Mouse (Mus musculus) ES-E14 (cell line): Measurements from ENCODE around the gene Asb16. TPM values are rescaled to one million over a fixed set of nuclear protein-coding genes. Genes with fewer than 3 reads are reported as not detected.

Experiments used
- DNase-seq: peaks from one replicate; pipeline ENCODE4 v3.0.0-alpha.2; 2013; ENCODE audit warnings: low read depth, low spot score
- H3K27ac ChIP-seq: 2 replicates; pipeline ENCODE4 v1.5.1; 2012; ENCODE audit warnings: low read depth, mild to moderate bottlenecking, low read length, moderate library complexity, mixed read lengths; ENCODE audit not compliant: poor library complexity, insufficient read depth, severe bottlenecking
- H3K36me3 ChIP-seq: 2 replicates; pipeline ENCODE4 v1.6.1; 2012; ENCODE audit warnings: mild to moderate bottlenecking, low read length, moderate library complexity, mixed read lengths; ENCODE audit not compliant: control insufficient read depth, poor library complexity, insufficient read depth, severe bottlenecking
- H3K4me1 ChIP-seq, 2 experiments: fragments of 150-350 bp in 1 of 2; sonication (generic) in 1 of 2; 2 replicates each; pipeline ENCODE4 v1.6.1; 2012; ENCODE audit warnings: low read length in 2 of 2, mild to moderate bottlenecking in 1 of 2, mixed read lengths in 1 of 2; ENCODE audit not compliant: control insufficient read depth in 2 of 2, insufficient read depth in 2 of 2, poor library complexity in 1 of 2
- H3K4me3 ChIP-seq, 2 experiments: fragments of 150-350 bp in 1 of 2; sonication (generic) in 1 of 2; 2 replicates each; pipeline ENCODE4 v1.5.1; 2012; ENCODE audit warnings: low read length in 2 of 2, low read depth in 1 of 2, mild to moderate bottlenecking in 1 of 2, mixed read lengths in 1 of 2; ENCODE audit not compliant: insufficient read depth in 1 of 2, poor library complexity in 1 of 2, severe bottlenecking in 1 of 2
- H3K9ac ChIP-seq: 2 replicates; pipeline ENCODE4 v1.6.1; 2012; ENCODE audit warnings: low read depth, mild to moderate bottlenecking, low read length, mixed read lengths; ENCODE audit not compliant: poor library complexity, insufficient read depth, severe bottlenecking
- H3K9me3 ChIP-seq: fragments of 150-350 bp; sonication (generic); 2 replicates; pipeline ENCODE4 v1.6.1; 2012; ENCODE audit warnings: low read depth, mild to moderate bottlenecking, low read length; ENCODE audit not compliant: control insufficient read depth, insufficient read depth
- CHD2 ChIP-seq: IDR thresholded peaks from 2 replicates; pipeline ENCODE4 v1.6.1; 2014; ENCODE audit warnings: mild to moderate bottlenecking, low read depth, low read length, inconsistent platforms
- HCFC1 ChIP-seq: IDR thresholded peaks from 2 replicates; pipeline ENCODE4 v1.6.1; 2012; ENCODE audit warnings: low read length, inconsistent platforms, borderline replicate concordance; ENCODE audit not compliant: insufficient read depth
- MAFK ChIP-seq: IDR thresholded peaks from 2 replicates; pipeline ENCODE4 v1.6.1; 2014; ENCODE audit warnings: mild to moderate bottlenecking, low read depth, low read length, inconsistent platforms; ENCODE audit not compliant: insufficient read depth
- ZC3H11A ChIP-seq: IDR thresholded peaks from 2 replicates; pipeline ENCODE4 v1.6.1; 2012; ENCODE audit warnings: low read depth, mild to moderate bottlenecking, inconsistent platforms, low read length, borderline replicate concordance
- ZNF384 ChIP-seq: IDR thresholded peaks from 2 replicates; pipeline ENCODE4 v1.6.1; 2012; ENCODE audit warnings: low read depth, low read length, inconsistent platforms
- in situ Hi-C, 2 experiments: fragments of 600-800 bp; cut with MboI; formaldehyde crosslinking; loops; one replicate each; pipeline ENCODE4 v1.15.1; 2025; ENCODE audit warnings: low sequenced_read_pairs in 2 of 2, inconsistent platforms in 1 of 2; ENCODE audit not compliant: unreplicated experiment in 2 of 2
- total RNA-seq: library from RNA; depleted of rRNA; stranded (reverse); fragments of 300-350 nt; gene quantifications from 2 replicates; pipeline ENCODE4 v1.2.3, GENCODE M21; 2012

Asb16 gene
- total RNA-seq, 1 experiment, result 0.98 TPM

DNA sequence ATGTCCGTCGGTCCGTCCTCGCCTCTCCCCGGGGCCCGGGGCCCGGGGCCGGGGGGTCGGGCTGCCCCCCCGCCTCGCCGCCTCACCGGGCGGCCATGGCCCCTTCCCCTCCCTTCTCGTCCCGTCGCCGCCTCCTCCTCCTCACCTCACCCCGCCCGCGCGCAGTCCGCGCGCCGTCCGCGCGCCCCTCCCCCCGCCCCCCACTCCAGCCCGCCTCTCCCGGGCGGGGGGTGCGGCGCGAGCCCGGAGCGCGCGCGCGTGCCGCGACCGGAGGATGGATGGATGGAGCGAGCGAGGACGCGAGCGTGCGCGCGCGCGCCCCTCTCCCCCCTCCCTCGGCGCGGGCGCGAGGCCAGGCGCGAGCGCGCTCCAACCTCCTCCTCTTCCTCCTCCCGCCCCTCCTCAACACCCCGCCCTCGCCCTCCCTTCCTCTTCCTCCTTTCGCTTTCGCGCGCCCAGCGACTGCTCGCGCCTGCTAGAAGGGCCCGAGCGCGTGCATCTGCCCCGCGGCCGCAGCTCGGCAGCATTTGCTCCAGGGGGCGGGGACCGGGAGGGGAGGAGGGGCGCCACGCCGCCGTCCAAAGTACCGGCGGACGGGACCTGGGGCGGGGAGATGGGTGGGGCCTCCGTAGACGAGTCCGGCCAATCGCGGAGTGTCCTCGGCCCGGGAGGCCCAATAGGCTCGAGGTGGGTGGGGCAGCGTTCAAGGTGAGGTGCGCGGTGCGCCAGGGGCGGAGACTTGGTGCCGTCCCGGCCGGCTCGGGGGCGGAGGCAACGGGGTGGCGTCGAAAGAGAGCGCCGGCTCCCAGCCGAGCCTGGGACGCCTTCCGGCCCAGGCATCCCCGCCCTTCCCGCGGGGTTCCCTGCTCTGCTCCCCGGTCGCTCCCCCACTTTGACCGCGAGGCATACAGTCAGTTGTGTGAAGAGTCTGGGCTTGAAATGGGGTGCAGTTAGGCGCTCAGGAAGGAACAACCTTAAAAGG is 28.2 kb downstream of the Asb16 start, which contains the start of gene Atxn7l3:
TSS of gene Atxn7l3 (minus strand) at position 141 of the 982 bp plus-strand sequence.
- Histone ChIP-seq H3K36me3 (peaks cover 25% of the 10 kb centered on the region), H3K4me3 (peak within 1 kb of the TSS; percentile 83 to 94), H3K9me3 (no peaks in the 10 kb centered on the region), H3K27ac (peak within 1 kb of the TSS; percentile 93), H3K4me1 (peaks cover 8 to 13% of the 10 kb centered on the region in 2 experiments; a peak in 3 of 4 replicates), H3K9ac (peak within 1 kb of the TSS; percentile 92)
- TF ChIP-seq ZC3H11A, result no peak
- peak; percentile 58; the same call in 1 of the 2 replicates for TF ChIP-seq HCFC1
- no peak for TF ChIP-seq CHD2
- TF ChIP-seq ZNF384, result 0 out of 2 replicates have a peak, but pooled peaks have one; percentile 4
- in situ Hi-C loops, result no loop called here
- DNase-seq, result peak; percentile 98

DNA sequence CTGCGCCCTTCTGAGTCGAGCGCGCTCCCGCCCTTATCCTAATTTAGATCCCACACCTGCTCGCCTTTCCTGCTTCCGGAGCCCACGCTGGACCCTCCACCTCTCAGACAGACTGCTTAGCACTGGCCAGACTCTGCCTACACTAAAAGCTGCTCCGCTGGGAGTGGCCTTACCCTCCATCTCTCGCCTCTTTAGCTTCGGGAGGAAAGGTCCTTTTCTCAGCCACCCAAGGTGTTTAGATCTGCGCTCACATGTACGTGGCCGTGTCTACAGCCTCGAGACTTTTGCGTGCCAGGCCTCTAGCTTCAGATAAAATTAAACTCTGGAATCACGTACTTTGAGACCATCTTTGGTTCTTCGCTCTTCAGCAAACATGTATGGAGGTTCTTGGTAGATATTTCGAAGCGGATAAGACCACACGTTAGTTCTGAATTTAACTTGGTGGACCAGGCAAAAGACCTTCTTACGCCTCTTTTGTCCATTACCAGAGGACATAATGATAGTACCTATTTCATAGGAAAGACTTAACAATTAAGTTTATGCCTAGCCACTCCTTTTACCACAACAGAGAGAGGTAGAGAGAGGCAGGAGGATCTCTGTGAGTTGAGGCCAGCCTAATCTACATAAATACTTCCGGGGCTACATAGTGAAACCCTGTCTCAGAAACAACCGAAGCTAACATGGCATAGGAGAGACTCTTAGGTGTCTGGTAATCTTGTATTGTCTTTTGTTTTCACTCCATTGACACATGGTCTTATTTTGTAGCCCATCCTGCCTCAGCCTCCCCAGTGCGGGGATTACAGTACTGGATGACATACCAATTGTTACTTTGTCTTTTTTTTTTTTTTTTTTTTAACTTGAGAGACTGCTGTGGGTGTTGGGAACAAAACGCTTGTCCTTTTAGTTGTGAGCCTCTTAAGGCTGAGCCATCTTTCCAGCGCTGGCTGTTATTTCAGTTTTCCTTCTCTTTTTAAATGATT is 29.3 kb downstream of the Asb16 start:
- H3K36me3 ChIP-seq, result peaks cover 14% of the 10 kb centered on the region
- TF ChIP-seq ZC3H11A (no peak), ZNF384 (0 out of 2 replicates have a peak, but pooled peaks have one; percentile 5)
- peaks cover 8 to 13% of the 10 kb centered on the region in 2 experiments; a peak in 3 of 4 replicates for H3K4me1 ChIP-seq
- peak overlapping the region; percentile 93 for H3K27ac ChIP-seq
- in situ Hi-C loops, result no loop called here
- peak overlapping the region; percentile 87 for H3K9ac ChIP-seq
- peak overlapping the region; percentile 69 to 83 for H3K4me3 ChIP-seq
- H3K9me3 ChIP-seq, result no peaks in the 10 kb centered on the region
- DNase-seq, result no peak

DNA sequence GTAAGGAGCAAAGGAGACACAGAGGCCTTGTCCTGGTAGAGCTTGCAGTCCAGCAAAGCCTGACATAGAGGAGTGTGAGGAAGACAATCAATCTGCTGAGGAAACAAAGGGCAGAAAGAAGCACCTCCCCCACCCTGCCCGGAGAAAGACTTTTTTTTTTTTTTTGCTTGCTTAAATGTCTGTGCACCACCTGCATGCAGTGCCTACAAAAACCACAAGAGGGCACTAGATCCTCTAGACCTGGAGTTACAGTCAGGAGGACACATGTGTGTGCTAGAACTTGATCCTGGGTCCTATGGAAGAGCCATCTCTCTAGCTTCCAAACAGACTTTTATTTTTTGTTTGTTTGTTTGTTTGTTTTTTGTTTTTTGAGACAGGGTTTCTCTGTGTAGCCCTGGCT is 31.3 kb downstream of the Asb16 start:
- Histone ChIP-seq H3K36me3 (peaks cover under 1% of the 10 kb centered on the region; the same call in 1 of the 2 replicates), H3K27ac (no peak overlapping the region), H3K4me3 (no peak overlapping the region), H3K4me1 (peaks cover 4 to 8% of the 10 kb centered on the region in 2 experiments; a peak in 3 of 4 replicates), H3K9ac (no peak overlapping the region), H3K9me3 (no peaks in the 10 kb centered on the region)
- 0 out of 2 replicates have a peak, but pooled peaks have one; percentile 27 for TF ChIP-seq ZC3H11A
- no peak for TF ChIP-seq CHD2
- no peak for TF ChIP-seq HCFC1
- TF ChIP-seq ZNF384, result peak; percentile 99
- 0 out of 2 replicates have a peak, but pooled peaks have one; percentile 39 for TF ChIP-seq MAFK
- peak; percentile 95 for DNase-seq
- in situ Hi-C loops, result loop anchor here in 1 of 2 experiments (5.0 kb wide), 1 partner anchor 112 kb away; no protein-coding TSS in a partner anchor

DNA sequence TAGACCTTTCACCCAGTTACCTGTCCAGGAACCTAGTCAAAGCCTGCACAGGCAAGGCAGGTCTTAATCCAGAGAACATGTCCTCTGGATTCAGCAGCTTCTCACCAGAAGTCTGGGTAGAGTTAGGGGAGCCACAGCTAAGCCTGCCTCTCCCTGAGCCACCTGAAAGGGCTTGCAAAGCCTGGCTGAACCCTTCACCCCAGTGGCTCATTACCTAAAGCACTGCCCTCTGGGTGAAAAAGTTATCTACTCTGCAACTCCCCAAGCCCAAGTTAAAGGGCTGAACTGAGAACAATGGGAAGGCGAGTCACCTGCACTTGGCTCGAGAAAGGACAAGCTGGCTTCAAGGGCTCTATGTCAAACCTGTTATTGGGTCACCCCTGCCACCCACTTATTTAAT is 35.6 kb downstream of the Asb16 start:
- Histone ChIP-seq H3K27ac (0 out of 2 replicates have a peak overlapping the region, but pooled peaks have one; percentile 10), H3K9me3 (no peaks in the 10 kb centered on the region), H3K4me3 (no peak overlapping the region), H3K9ac (no peak overlapping the region), H3K36me3 (peaks cover 35% of the 10 kb centered on the region), H3K4me1 (peaks cover under 1 to 11% of the 10 kb centered on the region in 2 experiments; a peak in 2 of 4 replicates)
- TF ChIP-seq MAFK, result no peak
- TF ChIP-seq ZNF384, result no peak
- no peak; the same call in 1 of the 2 replicates for TF ChIP-seq CHD2
- TF ChIP-seq HCFC1, result no peak
- TF ChIP-seq ZC3H11A, result no peak
- in situ Hi-C loops, result loop anchor here in 1 of 2 experiments (5.0 kb wide), 1 partner anchor 108 kb away; no protein-coding TSS in a partner anchor
- no peak for DNase-seq
